Mouse (Mus musculus) megakaryocyte, embryonic 14.5 days (primary cell): ENCODE data around the gene Arhgap24. TPM values are rescaled to one million over a fixed set of nuclear protein-coding genes. Genes with fewer than 3 reads are reported as not detected.

Experiments used
- H3K27me3 ChIP-seq: replicated peaks from 2 replicates; pipeline ENCODE3; 2012; ENCODE audit warnings: inconsistent platforms
- H3K36me3 ChIP-seq: replicated peaks from 2 replicates; pipeline ENCODE3; 2012; ENCODE audit warnings: low read length, inconsistent platforms, mixed read lengths
- H3K4me1 ChIP-seq: 2 replicates; pipeline ENCODE4 v1.6.1; 2012; ENCODE audit warnings: inconsistent platforms
- H3K4me3 ChIP-seq: replicated peaks from 2 replicates; pipeline ENCODE3; 2012; ENCODE audit warnings: moderate library complexity, mild to moderate bottlenecking, inconsistent platforms
- H3K9me3 ChIP-seq: 2 replicates; pipeline ENCODE4 v1.6.1; 2012; ENCODE audit warnings: inconsistent platforms
- FLI1 ChIP-seq: IDR thresholded peaks from 2 replicates; pipeline ENCODE4 v1.6.1; 2012; ENCODE audit warnings: low read length, inconsistent platforms, mixed read lengths
- GATA1 ChIP-seq: IDR thresholded peaks from 3 replicates; pipeline ENCODE4 v1.6.1; 2012; ENCODE audit warnings: mixed read lengths, low read length, inconsistent platforms, borderline replicate concordance
- polyA plus RNA-seq: library from polyadenylated mRNA; stranded (reverse); fragments of >175 nt; gene quantifications from 2 replicates; pipeline ENCODE4 v1.2.3, GENCODE M21; 2012; ENCODE audit warnings: low replicate concordance; ENCODE audit not compliant: insufficient read depth

The Arhgap24 gene
- polyA plus RNA-seq, 1 experiment: 1.4 TPM

DNA sequence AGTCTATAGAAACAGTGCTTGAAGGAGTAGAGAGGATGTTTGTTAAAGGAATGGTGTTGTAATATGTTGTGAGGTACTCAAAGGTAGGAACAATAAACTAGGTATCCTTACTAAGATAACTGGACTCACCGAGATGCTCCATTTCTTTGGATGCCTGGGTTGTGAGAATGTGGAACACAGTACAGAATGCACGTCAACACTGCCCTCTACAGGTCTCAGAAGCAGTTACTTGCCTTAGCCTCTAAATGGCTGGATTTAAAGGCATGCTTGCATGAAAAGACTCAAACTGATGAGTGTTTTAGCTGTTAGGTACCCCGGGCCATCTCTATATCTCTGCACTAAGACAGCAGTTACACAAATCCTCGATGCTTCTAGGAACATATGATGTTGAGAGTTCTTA is 211.3 kb downstream of the Arhgap24 start:
- TF ChIP-seq FLI1: no peak
- no peak for TF ChIP-seq GATA1
- H3K36me3 ChIP-seq: no peaks in the 10 kb centered on the region
- H3K4me3 ChIP-seq: no peak overlapping the region
- H3K9me3 ChIP-seq: peaks cover 3% of the 10 kb centered on the region; the same call in 1 of the 2 replicates
- no peaks in the 10 kb centered on the region for H3K27me3 ChIP-seq
- H3K4me1 ChIP-seq: peaks cover 2% of the 10 kb centered on the region; the same call in 1 of the 2 replicates

DNA sequence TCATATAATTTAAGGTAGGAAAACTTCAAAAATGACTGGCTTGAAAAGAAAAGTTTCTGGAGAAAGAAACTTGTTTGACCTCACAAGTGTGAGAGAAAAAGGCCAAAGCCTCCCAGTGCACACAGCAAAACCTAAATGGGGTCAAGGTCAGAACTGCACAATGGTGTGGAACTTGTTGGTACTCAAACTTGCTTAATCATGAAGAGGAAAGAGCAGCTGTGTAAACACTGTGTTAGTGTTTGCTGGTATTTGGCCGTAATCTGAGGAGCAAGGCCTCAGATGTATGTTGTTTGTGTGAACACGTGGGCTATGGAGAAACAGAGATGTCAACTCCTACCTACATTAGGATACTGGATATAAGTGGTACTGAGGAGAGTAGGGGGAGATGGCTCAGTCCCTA is 212.0 kb downstream of the Arhgap24 start:
- Histone ChIP-seq H3K4me3 (no peak overlapping the region), H3K9me3 (peaks cover 3% of the 10 kb centered on the region; the same call in 1 of the 2 replicates), H3K4me1 (peaks cover 5% of the 10 kb centered on the region; the same call in 1 of the 2 replicates), H3K27me3 (no peaks in the 10 kb centered on the region), H3K36me3 (no peaks in the 10 kb centered on the region)
- TF ChIP-seq FLI1 (no peak), GATA1 (no peak)

DNA sequence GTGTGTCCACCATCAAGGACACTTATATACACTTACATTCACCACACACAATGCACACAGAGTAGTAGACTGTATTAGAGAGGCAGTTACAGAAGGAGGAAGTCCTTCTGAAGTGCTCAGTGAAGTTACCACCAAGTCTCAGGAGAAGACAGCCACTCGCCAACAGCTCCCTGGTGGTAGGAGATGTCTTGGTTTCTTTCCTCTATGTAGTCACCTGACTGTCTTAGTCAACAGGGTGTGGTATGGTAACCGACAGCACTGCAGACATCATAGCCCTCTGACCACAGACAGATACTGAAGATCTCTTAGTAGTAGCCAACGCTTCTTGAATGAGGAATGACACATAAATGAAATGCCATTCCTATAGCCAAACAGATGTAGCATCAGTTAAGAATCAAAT is 212.7 kb downstream of the Arhgap24 start:
- Histone ChIP-seq H3K36me3 (no peaks in the 10 kb centered on the region), H3K4me1 (peaks cover 5% of the 10 kb centered on the region; the same call in 1 of the 2 replicates)

DNA sequence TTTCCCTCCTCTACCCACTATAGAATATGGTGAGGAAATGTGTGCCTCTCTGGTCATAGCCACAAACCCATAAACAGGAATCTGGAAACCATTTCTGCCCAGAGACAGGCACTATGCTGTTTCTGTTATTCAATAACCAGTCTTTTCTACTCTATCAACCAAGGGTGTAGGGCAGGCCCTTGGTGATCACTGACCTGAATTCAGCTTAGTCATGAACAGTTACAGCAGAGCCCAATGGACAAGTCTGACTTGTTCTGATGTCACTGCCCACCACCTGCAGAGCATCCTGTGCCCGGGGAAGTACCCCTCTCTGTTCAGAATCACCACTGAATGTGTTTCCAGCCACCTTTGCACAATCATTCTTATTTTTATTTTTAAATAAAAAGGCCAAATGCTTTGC is 216.6 kb downstream of the Arhgap24 start:
- no peaks in the 10 kb centered on the region for H3K36me3 ChIP-seq
- peaks cover 5% of the 10 kb centered on the region; the same call in 1 of the 2 replicates for H3K4me1 ChIP-seq
- H3K9me3 ChIP-seq: peaks cover 3% of the 10 kb centered on the region; the same call in 1 of the 2 replicates
- H3K27me3 ChIP-seq: no peaks in the 10 kb centered on the region
- no peak for TF ChIP-seq GATA1
- TF ChIP-seq FLI1: no peak
- H3K4me3 ChIP-seq: no peak overlapping the region

More for the DNA sequence above, 212.7 kb downstream of the Arhgap24 start:
- Histone ChIP-seq H3K9me3 (peaks cover 3% of the 10 kb centered on the region; the same call in 1 of the 2 replicates), H3K4me3 (no peak overlapping the region), H3K27me3 (no peaks in the 10 kb centered on the region)
- no peak for TF ChIP-seq GATA1
- no peak for TF ChIP-seq FLI1

DNA sequence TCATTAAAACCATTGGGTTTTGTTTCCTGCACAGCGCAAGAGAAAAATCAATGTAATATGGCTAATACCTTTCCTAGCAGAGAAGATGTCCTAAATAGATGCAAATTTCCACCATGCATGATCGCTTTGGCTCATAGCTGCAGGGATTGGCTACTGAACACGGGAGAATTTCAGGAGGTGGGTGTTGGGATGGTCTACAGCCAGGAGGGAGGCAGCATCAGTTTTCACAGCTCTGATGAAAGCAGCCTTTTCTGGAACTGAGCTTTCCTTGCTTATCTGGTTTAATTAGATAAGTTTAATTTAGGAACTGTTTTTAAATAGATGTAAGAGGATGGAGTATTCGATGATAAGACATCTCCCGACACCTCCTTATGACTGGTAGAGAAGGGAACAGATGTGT is 217.2 kb downstream of the Arhgap24 start:
- Histone ChIP-seq H3K9me3 (peaks cover 3% of the 10 kb centered on the region; the same call in 1 of the 2 replicates), H3K27me3 (no peaks in the 10 kb centered on the region), H3K36me3 (no peaks in the 10 kb centered on the region), H3K4me1 (peaks cover 5% of the 10 kb centered on the region; the same call in 1 of the 2 replicates), H3K4me3 (no peak overlapping the region)
- TF ChIP-seq GATA1 (no peak), FLI1 (no peak)

DNA sequence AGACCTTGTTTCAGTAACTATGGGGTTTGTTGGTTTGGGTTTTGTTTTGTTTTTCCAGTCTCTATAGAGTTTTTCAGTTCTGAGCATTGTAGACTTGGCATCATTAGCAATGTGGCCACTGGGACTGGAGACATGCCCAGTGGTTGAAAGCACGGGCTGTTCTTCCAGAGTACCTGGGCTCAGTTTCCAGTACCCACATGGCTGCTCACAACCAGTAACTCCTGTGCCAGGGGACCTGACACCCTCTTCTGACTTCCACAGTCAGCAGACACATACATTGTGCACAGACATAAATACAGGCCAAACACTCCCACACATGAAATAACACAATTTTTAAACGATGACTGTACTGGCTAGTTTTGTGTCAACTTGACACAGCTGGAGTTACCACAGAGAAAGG is 217.7 kb downstream of the Arhgap24 start:
- no peak overlapping the region for H3K4me3 ChIP-seq
- H3K4me1 ChIP-seq: peaks cover 5% of the 10 kb centered on the region; the same call in 1 of the 2 replicates
- H3K9me3 ChIP-seq: peaks cover 3% of the 10 kb centered on the region; the same call in 1 of the 2 replicates
- no peak for TF ChIP-seq FLI1
- TF ChIP-seq GATA1: no peak
- no peaks in the 10 kb centered on the region for H3K27me3 ChIP-seq
- no peaks in the 10 kb centered on the region for H3K36me3 ChIP-seq

DNA sequence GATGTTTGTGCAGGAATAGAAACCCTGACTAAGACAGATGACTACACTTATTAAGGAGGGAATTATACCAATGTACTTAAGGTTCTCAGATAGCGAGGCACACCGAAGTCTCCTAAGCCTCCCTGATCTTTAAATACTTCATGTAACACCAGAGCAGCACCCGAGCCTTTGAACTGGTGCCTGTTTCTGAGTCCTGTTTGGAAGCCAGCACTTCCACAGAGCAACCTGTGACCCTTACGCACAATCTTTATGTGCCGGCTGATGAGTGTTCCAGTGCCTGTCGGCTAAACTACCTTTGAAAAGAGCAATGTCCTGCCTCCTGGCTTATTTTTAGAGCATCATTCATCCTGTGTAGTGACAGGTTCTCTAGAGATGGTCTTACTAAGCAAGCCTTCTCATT is 221.4 kb downstream of the Arhgap24 start:
- no peak overlapping the region for H3K4me3 ChIP-seq
- no peaks in the 10 kb centered on the region for H3K27me3 ChIP-seq
- no peaks in the 10 kb centered on the region for H3K36me3 ChIP-seq
- peaks cover 3% of the 10 kb centered on the region; the same call in 1 of the 2 replicates for H3K4me1 ChIP-seq
- no peak for TF ChIP-seq GATA1
- TF ChIP-seq FLI1: no peak
- H3K9me3 ChIP-seq: no peaks in the 10 kb centered on the region

DNA sequence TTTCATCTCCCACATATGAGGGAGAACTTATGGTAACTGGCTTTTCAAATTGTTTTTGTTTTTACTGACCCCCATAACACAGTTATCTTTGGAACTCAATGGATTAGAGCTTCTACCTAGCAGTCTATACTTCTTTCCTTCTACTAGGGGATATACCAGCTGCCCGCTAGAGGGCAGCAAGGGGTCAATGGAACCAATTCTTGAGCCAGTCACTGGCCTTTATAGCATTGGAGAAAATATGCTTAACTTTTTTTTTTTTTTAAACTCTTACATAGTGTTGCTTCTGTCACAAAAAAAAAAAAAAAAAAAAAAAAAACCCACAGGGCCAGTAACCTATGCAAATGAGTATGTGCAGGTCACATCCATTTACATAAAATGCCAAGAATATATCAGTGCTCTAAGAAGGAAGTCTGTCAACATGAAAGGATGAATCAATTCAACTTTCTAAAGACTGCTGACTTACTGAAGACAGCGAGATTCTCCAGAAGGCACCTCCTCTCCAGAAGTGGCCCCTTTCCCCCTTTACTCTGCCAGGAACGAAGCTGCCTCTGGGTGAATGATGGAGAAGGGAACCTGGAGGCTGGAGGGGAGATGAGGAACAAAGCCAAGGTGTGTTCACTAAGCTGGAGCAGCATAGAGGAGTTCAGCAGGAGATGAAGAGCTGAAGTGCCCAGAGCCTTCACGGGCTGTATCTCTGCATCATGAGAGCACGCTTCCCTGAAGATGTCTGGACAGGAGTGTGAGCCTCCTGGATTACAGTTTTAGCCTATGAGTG is 222.3 kb downstream of the Arhgap24 start:
- Histone ChIP-seq H3K36me3 (no peaks in the 10 kb centered on the region), H3K9me3 (no peaks in the 10 kb centered on the region), H3K27me3 (no peaks in the 10 kb centered on the region), H3K4me3 (no peak overlapping the region), H3K4me1 (no peaks in the 10 kb centered on the region)
- no peak for TF ChIP-seq FLI1
- no peak for TF ChIP-seq GATA1

DNA sequence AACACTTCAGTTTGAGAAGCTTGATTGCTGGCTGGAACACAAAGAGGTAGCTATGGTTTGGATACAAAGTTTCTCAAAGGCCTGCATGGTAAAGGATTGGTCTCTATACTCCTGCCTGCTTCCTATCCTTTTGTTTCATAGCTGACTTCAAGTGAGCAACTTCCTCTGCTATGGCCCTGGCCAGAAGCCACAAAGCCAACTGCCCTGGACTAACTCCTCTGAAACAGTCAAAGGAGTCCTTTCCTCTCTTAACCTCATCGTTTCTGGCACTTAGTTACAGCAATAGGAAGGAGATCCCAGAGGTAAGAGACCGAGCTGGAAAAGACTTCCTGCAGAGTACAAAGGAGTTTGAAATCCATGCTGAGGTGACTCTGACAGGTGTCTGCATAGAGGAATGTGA is 224.0 kb downstream of the Arhgap24 start:
- Histone ChIP-seq H3K9me3 (no peaks in the 10 kb centered on the region), H3K4me1 (no peaks in the 10 kb centered on the region), H3K36me3 (no peaks in the 10 kb centered on the region), H3K27me3 (no peaks in the 10 kb centered on the region), H3K4me3 (no peak overlapping the region)
- TF ChIP-seq GATA1: no peak
- TF ChIP-seq FLI1: no peak

DNA sequence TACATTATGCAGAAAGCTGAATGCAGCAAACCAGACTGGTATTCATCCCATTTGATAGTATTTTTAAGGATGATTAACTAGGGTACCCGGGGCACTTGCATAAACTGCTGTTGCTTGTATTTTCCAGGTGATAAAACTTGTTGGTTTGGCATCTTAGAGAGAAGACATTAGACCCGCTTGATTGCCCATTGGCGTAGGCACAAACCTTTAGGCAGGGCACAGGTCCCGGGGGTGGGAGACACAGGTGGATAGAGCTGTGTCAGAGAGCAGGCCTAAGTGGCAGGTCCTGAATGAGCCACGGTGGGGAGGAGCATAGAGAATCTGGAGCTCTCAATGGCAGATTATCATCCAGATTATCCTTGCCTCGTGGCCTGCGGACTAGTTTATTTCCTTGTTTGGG is 229.1 kb downstream of the Arhgap24 start:
- H3K36me3 ChIP-seq: no peaks in the 10 kb centered on the region
- H3K4me3 ChIP-seq: no peak overlapping the region
- H3K27me3 ChIP-seq: no peaks in the 10 kb centered on the region

More for the DNA sequence above, 229.1 kb downstream of the Arhgap24 start:
- TF ChIP-seq FLI1 (no peak), GATA1 (no peak)
- Histone ChIP-seq H3K9me3 (no peaks in the 10 kb centered on the region), H3K4me1 (no peaks in the 10 kb centered on the region)
